Mouse (Mus musculus) heart, embryonic 16.5 days (tissue): ENCODE measurements at regions not wholly inside any gene's neighbourhood (a gene's known extent, or its start where the extent isn't known, plus 50 kb on each side); places are given as distances from the start of the nearest gene placed in this dataset.

Experiments
- ATAC-seq: fragments of 200-750 bp; cut with Nextera tagmentation; replicated peaks from 2 replicates; pipeline ENCODE4 v1.8.0; 2017; ENCODE audit warnings: moderate number of reproducible peaks; ENCODE audit not compliant: insufficient read depth, low FRiP score; ENCODE audit errors: extremely low read depth
- H3K27ac ChIP-seq: fragments of 300-500 bp; sonication (generic); 2 replicates; pipeline ENCODE4 v1.5.1; 2014; ENCODE audit warnings: mild to moderate bottlenecking, low read length, control low read depth, moderate library complexity
- H3K27me3 ChIP-seq: fragments of 300-500 bp; sonication (generic); 2 replicates; pipeline ENCODE4 v1.6.1; 2014; ENCODE audit warnings: low read length, mixed read lengths; ENCODE audit not compliant: control insufficient read depth, insufficient read depth
- H3K36me3 ChIP-seq: fragments of 300-500 bp; sonication (generic); 2 replicates; pipeline ENCODE4 v1.6.1; 2014; ENCODE audit not compliant: control insufficient read depth, insufficient read depth
- H3K4me1 ChIP-seq: fragments of 300-500 bp; sonication (generic); 2 replicates; pipeline ENCODE4 v1.6.1; 2014; ENCODE audit warnings: low read length, mixed read lengths; ENCODE audit not compliant: control insufficient read depth, insufficient read depth
- H3K4me2 ChIP-seq: fragments of 300-500 bp; sonication (generic); 2 replicates; pipeline ENCODE4 v1.6.1; 2014; ENCODE audit warnings: low read depth, mild to moderate bottlenecking, control low read depth, low read length
- H3K4me3 ChIP-seq: fragments of 300-500 bp; sonication (generic); 2 replicates; pipeline ENCODE4 v1.5.1; 2014; ENCODE audit warnings: mild to moderate bottlenecking, control low read depth, low read length
- H3K9ac ChIP-seq: fragments of 300-500 bp; sonication (generic); 2 replicates; pipeline ENCODE4 v1.6.1; 2014; ENCODE audit warnings: low read length, control low read depth
- H3K9me3 ChIP-seq: fragments of 300-500 bp; sonication (generic); replicated peaks from 2 replicates; pipeline ENCODE4 v1.6.1; 2016; ENCODE audit warnings: low read length; ENCODE audit not compliant: control insufficient read depth
- WGBS: fragments of 180-500 bp; shearing (Covaris S2); extraction: QIAGEN DNeasy Blood & Tissue Kit; methylation state at CpG from one replicate; pipeline ENCODE4 v1.1.7; 2014; 5-methylcytosine and 5-hydroxymethylcytosine counted together

GRCm38 (mm10) chr13:70313205-70313604 lies 324.2 kb downstream of the Ice1 start:
- 48% methylated on average over 2 of the region's 2 CpGs for WGBS
- H3K4me2 ChIP-seq: no peak overlapping the region
- no peak overlapping the region for H3K4me3 ChIP-seq
- no peaks in the 10 kb centered on the region for H3K4me1 ChIP-seq
- no peak overlapping the region for H3K27ac ChIP-seq
- no peaks in the 10 kb centered on the region for H3K9me3 ChIP-seq
- ATAC-seq: no peak
- H3K9ac ChIP-seq: no peak overlapping the region
- H3K36me3 ChIP-seq: no peaks in the 10 kb centered on the region
- H3K27me3 ChIP-seq: no peaks in the 10 kb centered on the region

- Histone ChIP-seq H3K9me3 (no peaks in the 10 kb centered on the region), H3K36me3 (no peaks in the 10 kb centered on the region), H3K4me3 (no peak overlapping the region), H3K27me3 (no peaks in the 10 kb centered on the region), H3K4me2 (no peak overlapping the region), H3K4me1 (no peaks in the 10 kb centered on the region), H3K27ac (no peak overlapping the region), H3K9ac (no peak overlapping the region)
- ATAC-seq: no peak
- 81% methylated on average over 1 of the region's 1 CpGs for WGBS
Measured at GRCm38 (mm10) chr13:70323537-70323936, 313.9 kb downstream of the Ice1 start.

GRCm38 (mm10) chr13:70336069-70336468 lies 301.4 kb downstream of the Ice1 start:
- Histone ChIP-seq H3K27me3 (no peaks in the 10 kb centered on the region), H3K27ac (no peak overlapping the region), H3K36me3 (no peaks in the 10 kb centered on the region), H3K9ac (no peak overlapping the region), H3K4me3 (no peak overlapping the region), H3K9me3 (no peaks in the 10 kb centered on the region), H3K4me2 (no peak overlapping the region), H3K4me1 (no peaks in the 10 kb centered on the region)
- ATAC-seq: no peak
- WGBS: 69% methylated on average over 4 of the region's 4 CpGs

GRCm38 (mm10) chr13:70340437-70340836 lies 297.0 kb downstream of the Ice1 start:
- H3K27ac ChIP-seq: no peak overlapping the region
- H3K9ac ChIP-seq: no peak overlapping the region
- ATAC-seq: no peak
- H3K27me3 ChIP-seq: no peaks in the 10 kb centered on the region
- H3K4me3 ChIP-seq: no peak overlapping the region
- H3K36me3 ChIP-seq: no peaks in the 10 kb centered on the region
- no peaks in the 10 kb centered on the region for H3K4me1 ChIP-seq
- WGBS: 60% methylated on average over 3 of the region's 3 CpGs
- H3K4me2 ChIP-seq: no peak overlapping the region
- no peaks in the 10 kb centered on the region for H3K9me3 ChIP-seq

GRCm38 (mm10) chr13:70343191-70343734 lies 294.2 kb downstream of the Ice1 start:
- whole genome bisulfite sequencing: 86% methylated on average over 1 of the region's 1 CpGs
- no peak overlapping the region for H3K27ac ChIP-seq
- no peak for ATAC-seq
- no peaks in the 10 kb centered on the region for H3K9me3 ChIP-seq
- no peaks in the 10 kb centered on the region for H3K27me3 ChIP-seq
- H3K9ac ChIP-seq: no peak overlapping the region
- H3K36me3 ChIP-seq: no peaks in the 10 kb centered on the region
- no peaks in the 10 kb centered on the region for H3K4me1 ChIP-seq
- H3K4me2 ChIP-seq: no peak overlapping the region
- no peak overlapping the region for H3K4me3 ChIP-seq

GRCm38 (mm10) chr13:70343911-70344310 lies 293.5 kb downstream of the Ice1 start:
- Histone ChIP-seq H3K4me3 (no peak overlapping the region), H3K4me2 (no peak overlapping the region), H3K9me3 (no peaks in the 10 kb centered on the region), H3K4me1 (no peaks in the 10 kb centered on the region), H3K9ac (no peak overlapping the region), H3K27me3 (no peaks in the 10 kb centered on the region), H3K36me3 (no peaks in the 10 kb centered on the region), H3K27ac (no peak overlapping the region)
- no peak for ATAC-seq
- 66% methylated on average over 2 of the region's 2 CpGs for WGBS

- Histone ChIP-seq H3K4me3 (no peak overlapping the region), H3K4me1 (no peaks in the 10 kb centered on the region), H3K27me3 (no peaks in the 10 kb centered on the region), H3K36me3 (no peaks in the 10 kb centered on the region), H3K27ac (no peak overlapping the region), H3K4me2 (no peak overlapping the region), H3K9ac (no peak overlapping the region), H3K9me3 (no peaks in the 10 kb centered on the region)
- no peak for ATAC-seq
- 73% methylated on average over 5 of the region's 5 CpGs for WGBS
Measured at GRCm38 (mm10) chr13:70344311-70344710, 293.1 kb downstream of the Ice1 start.

GRCm38 (mm10) chr13:70348456-70348855 lies 289.0 kb downstream of the Ice1 start:
- no peaks in the 10 kb centered on the region for H3K27me3 ChIP-seq
- ATAC-seq: no peak
- no peaks in the 10 kb centered on the region for H3K36me3 ChIP-seq
- no peak overlapping the region for H3K27ac ChIP-seq
- H3K4me1 ChIP-seq: no peaks in the 10 kb centered on the region
- no peak overlapping the region for H3K4me3 ChIP-seq
- H3K9me3 ChIP-seq: peaks cover 7% of the 10 kb centered on the region; the same call in 1 of the 2 replicates
- H3K9ac ChIP-seq: no peak overlapping the region
- WGBS: 84% methylated on average over 4 of the region's 4 CpGs
- no peak overlapping the region for H3K4me2 ChIP-seq

GRCm38 (mm10) chr13:70348965-70349364 lies 288.5 kb downstream of the Ice1 start:
- H3K27ac ChIP-seq: no peak overlapping the region

More at GRCm38 (mm10) chr13:70348965-70349364, 288.5 kb downstream of the Ice1 start:
- Histone ChIP-seq H3K9me3 (peaks cover 7% of the 10 kb centered on the region; the same call in 1 of the 2 replicates), H3K9ac (no peak overlapping the region), H3K4me1 (no peaks in the 10 kb centered on the region), H3K27me3 (no peaks in the 10 kb centered on the region), H3K4me2 (no peak overlapping the region), H3K4me3 (no peak overlapping the region), H3K36me3 (no peaks in the 10 kb centered on the region)
- WGBS: 41% methylated on average over 2 of the region's 2 CpGs
- ATAC-seq: no peak
